8 mouse cellular contexts compared by ENCODE assay signal in the genomic region with DNA sequence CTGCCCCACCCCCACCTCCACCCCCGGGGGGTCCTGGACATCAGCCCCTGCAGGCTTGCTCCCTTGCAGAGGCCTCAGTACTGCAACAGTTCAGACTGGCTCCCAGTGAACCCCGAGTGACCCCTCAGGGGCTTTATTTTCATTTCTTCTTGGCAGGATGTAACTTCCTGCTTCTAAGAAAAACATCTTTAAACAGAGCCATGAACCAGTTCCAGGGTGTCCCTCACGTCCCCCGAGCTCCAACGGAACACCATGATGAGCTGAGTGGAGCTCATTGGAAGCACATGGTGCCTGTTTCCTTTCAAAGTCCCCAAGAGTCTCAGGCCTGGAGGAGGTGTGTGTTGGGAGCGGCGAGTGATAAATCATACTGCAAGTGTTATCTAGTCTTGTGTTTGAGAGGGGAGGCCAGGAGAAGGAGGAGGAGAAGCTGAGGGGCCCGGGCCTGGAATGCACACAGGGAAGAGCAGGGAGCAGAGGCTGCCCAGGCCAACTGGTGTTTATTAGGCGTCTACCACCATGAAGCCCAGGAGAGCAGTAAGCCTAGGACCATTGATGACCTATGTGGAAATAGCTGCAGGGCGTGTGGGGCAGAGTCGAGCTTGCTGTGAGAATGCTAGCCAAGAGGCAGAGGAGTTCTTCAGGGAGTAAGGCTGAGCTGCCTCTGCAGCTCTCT.
DNase-seq lines count a peak whose midpoint lies in the region; ATAC-seq and TF ChIP-seq lines count a peak whose summit lies in the region.

No protein-coding gene starts in this region.

- H3K27ac ChIP-seq in embryonic facial prominence, embryonic 15.5 days (replicated peaks) = peak overlapping the region; percentile 12; the same call in 1 of the 2 replicates
- no peak overlapping the region for H3K27ac ChIP-seq in intestine, postnatal 0 days (ENCODE audit: low read depth, low read length)
- no peak overlapping the region for H3K27ac ChIP-seq in liver, embryonic 15.5 days (replicated peaks)
- no peak overlapping the region for H3K27ac ChIP-seq in midbrain, postnatal 0 days (ENCODE audit: low read depth, low read length)

- no peaks in the 10 kb centered on the region for H3K36me3 ChIP-seq in embryonic facial prominence, embryonic 15.5 days
- no peaks in the 10 kb centered on the region for H3K36me3 ChIP-seq in intestine, postnatal 0 days (ENCODE audit: control insufficient read depth, insufficient read depth)
- H3K36me3 ChIP-seq in liver, embryonic 15.5 days (replicated peaks) = no peaks in the 10 kb centered on the region
- H3K36me3 ChIP-seq in midbrain, postnatal 0 days (ENCODE audit: insufficient read depth, low read length) = no peaks in the 10 kb centered on the region

- no peak overlapping the region for H3K9ac ChIP-seq in embryonic facial prominence, embryonic 15.5 days
- no peak overlapping the region for H3K9ac ChIP-seq in intestine, postnatal 0 days (ENCODE audit: low read depth, low read length)
- no peak overlapping the region for H3K9ac ChIP-seq in liver, embryonic 15.5 days
- H3K9ac ChIP-seq in midbrain, postnatal 0 days (replicated peaks; ENCODE audit: low read length, poor library complexity, severe bottlenecking) = no peak overlapping the region

- H3K9me3 ChIP-seq in embryonic facial prominence, embryonic 15.5 days (replicated peaks) = no peaks in the 10 kb centered on the region
- no peaks in the 10 kb centered on the region for H3K9me3 ChIP-seq in intestine, postnatal 0 days (ENCODE audit: control insufficient read depth)
- no peaks in the 10 kb centered on the region for H3K9me3 ChIP-seq in liver, embryonic 15.5 days (replicated peaks)
- no peaks in the 10 kb centered on the region for H3K9me3 ChIP-seq in midbrain, postnatal 0 days (ENCODE audit: low read length)

- H3K4me3 ChIP-seq in embryonic facial prominence, embryonic 15.5 days (replicated peaks) = no peak overlapping the region
- no peak overlapping the region for H3K4me3 ChIP-seq in intestine, postnatal 0 days (ENCODE audit: low read depth, low read length)
- no peak overlapping the region for H3K4me3 ChIP-seq in liver, embryonic 15.5 days (replicated peaks)
- H3K4me3 ChIP-seq in midbrain, postnatal 0 days (ENCODE audit: low read depth, low read length) = no peak overlapping the region

- 0 out of 2 replicates have a peak, but pooled peaks cover 4% of the 10 kb centered on the region for H3K27me3 ChIP-seq in embryonic facial prominence, embryonic 15.5 days
- H3K27me3 ChIP-seq in intestine, postnatal 0 days (replicated peaks; ENCODE audit: control insufficient read depth, insufficient read depth, low read length) = no peaks in the 10 kb centered on the region
- H3K27me3 ChIP-seq in liver, embryonic 15.5 days = no peaks in the 10 kb centered on the region
- no peaks in the 10 kb centered on the region for H3K27me3 ChIP-seq in midbrain, postnatal 0 days (ENCODE audit: insufficient read depth, low read length)

- peak; percentile 58 for DNase-seq in embryo, embryonic 10 days (ENCODE audit: low spot score)
- no peak for DNase-seq in layer of hippocampus, adult 11-12 months (ENCODE audit: low spot score)
- no peak for DNase-seq in retina, postnatal 1 day
- DNase-seq in spleen, postnatal 14 days (ENCODE audit: low spot score in 2 of 2) = no peak
- no peak for DNase-seq in midbrain, postnatal 0 days (ENCODE audit: low spot score)

- no peak overlapping the region for H3K4me2 ChIP-seq in embryonic facial prominence, embryonic 15.5 days (replicated peaks)
- H3K4me2 ChIP-seq in intestine, postnatal 0 days (replicated peaks; ENCODE audit: low read depth) = no peak overlapping the region
- no peak overlapping the region for H3K4me2 ChIP-seq in liver, embryonic 15.5 days
- no peak overlapping the region for H3K4me2 ChIP-seq in midbrain, postnatal 0 days (ENCODE audit: low read depth, low read length, poor library complexity, severe bottlenecking)

- 26% methylated on average over 11 of the region's 11 CpGs for WGBS in embryonic facial prominence, embryonic 15.5 days
- 13% methylated on average over 11 of the region's 11 CpGs for WGBS in intestine, postnatal 0 days
- WGBS in liver, embryonic 15.5 days (ENCODE audit: insufficient replicate concordance) = 35% methylated on average over 11 of the region's 11 CpGs
- WGBS in midbrain, postnatal 0 days = 80% methylated on average over 11 of the region's 11 CpGs

- TF ChIP-seq CTCF in intestine, postnatal 0 days (IDR thresholded peaks at IDR 0.05; ENCODE audit: low read depth) = no peak
- no peak for TF ChIP-seq CTCF in midbrain, postnatal 0 days (IDR thresholded peaks at IDR 0.05)

- ATAC-seq in embryonic facial prominence, embryonic 15.5 days (ENCODE audit: insufficient number of reproducible peaks, low FRiP score, low TSS enrichment, low read depth) = peak; percentile 63; the same call in 1 of the 2 replicates
- peak; percentile 33; the same call in 1 of the 2 replicates for ATAC-seq in intestine, postnatal 0 days
- ATAC-seq in liver, embryonic 15.5 days (ENCODE audit: insufficient read depth) = 0 out of 2 replicates have a peak, but pooled peaks have one; percentile 31
- no peak for ATAC-seq in midbrain, postnatal 0 days (ENCODE audit: low FRiP score)

- H3K4me1 ChIP-seq in embryonic facial prominence, embryonic 15.5 days = peaks cover 25% of the 10 kb centered on the region
- no peaks in the 10 kb centered on the region for H3K4me1 ChIP-seq in intestine, postnatal 0 days (replicated peaks; ENCODE audit: control insufficient read depth, insufficient read depth, low read length)
- H3K4me1 ChIP-seq in liver, embryonic 15.5 days (replicated peaks) = 0 out of 2 replicates have a peak, but pooled peaks cover 4% of the 10 kb centered on the region
- no peaks in the 10 kb centered on the region for H3K4me1 ChIP-seq in midbrain, postnatal 0 days (ENCODE audit: insufficient read depth, low read length)
